Mouse (Mus musculus): Measurements from ENCODE around the gene Ggt6. TPM values are rescaled to one million over a fixed set of nuclear protein-coding genes. Genes with fewer than 3 reads are reported as not detected.

The Ggt6 gene
- polyA plus RNA-seq, 1 experiment from 2014 or later = 0.51 TPM

- ATAC-seq (ENCODE audit: insufficient number of reproducible peaks, insufficient read depth, low FRiP score, low read depth) = no peak
- no peaks in the 10 kb centered on the region for H3K36me3 ChIP-seq (ENCODE audit: control insufficient read depth, insufficient read depth, low read length)
- no peak overlapping the region for H3K27ac ChIP-seq (ENCODE audit: low read length)
- WGBS = 71% methylated on average over 11 of the region's 11 CpGs
- H3K4me2 ChIP-seq (replicated peaks; ENCODE audit: low read depth, low read length) = no peak overlapping the region
- H3K9me3 ChIP-seq (ENCODE audit: control insufficient read depth, low read depth, low read length) = no peaks in the 10 kb centered on the region
- H3K4me1 ChIP-seq (ENCODE audit: control insufficient read depth, insufficient read depth, low read length) = peaks cover 9% of the 10 kb centered on the region; the same call in 1 of the 2 replicates
- H3K27me3 ChIP-seq (ENCODE audit: control insufficient read depth, insufficient read depth, low read length) = peaks cover 14% of the 10 kb centered on the region; the same call in 1 of the 2 replicates
- H3K4me3 ChIP-seq (ENCODE audit: low read depth, low read length) = no peak overlapping the region
- no peak overlapping the region for H3K9ac ChIP-seq (replicated peaks; ENCODE audit: low read depth, low read length)
Measured at GRCm38 (mm10) chr11:72485960-72486359, 50.6 kb downstream of the Ggt6 start.

DNA sequence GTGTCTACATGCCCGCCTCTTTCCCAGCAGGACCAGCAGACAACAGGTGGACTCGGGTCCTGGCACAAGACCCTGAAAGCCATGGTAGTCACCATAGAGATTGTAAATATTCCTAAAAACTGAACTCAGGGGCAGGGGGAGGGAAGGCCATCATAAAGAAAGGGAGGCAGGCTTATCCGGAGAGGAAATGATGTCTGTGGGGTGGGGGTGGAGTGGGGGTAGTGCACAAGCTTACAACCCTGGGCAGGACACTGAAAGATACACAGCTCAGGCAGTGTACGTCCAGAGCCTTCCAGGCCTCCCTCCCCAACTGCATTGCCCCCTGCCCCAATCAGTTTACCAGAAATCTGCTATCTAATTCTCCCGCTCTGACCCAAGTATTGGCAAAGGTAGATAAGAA lies 51.8 kb downstream of the Ggt6 start:
- WGBS = 61% methylated on average over 5 of the region's 5 CpGs
- no peak overlapping the region for H3K27ac ChIP-seq (ENCODE audit: low read length)
- H3K36me3 ChIP-seq (ENCODE audit: control insufficient read depth, insufficient read depth, low read length) = no peaks in the 10 kb centered on the region
- H3K4me3 ChIP-seq (ENCODE audit: low read depth, low read length) = no peak overlapping the region
- H3K9me3 ChIP-seq (ENCODE audit: control insufficient read depth, low read depth, low read length) = no peaks in the 10 kb centered on the region
- no peak for ATAC-seq (ENCODE audit: insufficient number of reproducible peaks, insufficient read depth, low FRiP score, low read depth)
- H3K27me3 ChIP-seq (ENCODE audit: control insufficient read depth, insufficient read depth, low read length) = peaks cover 14% of the 10 kb centered on the region; the same call in 1 of the 2 replicates
- H3K9ac ChIP-seq (replicated peaks; ENCODE audit: low read depth, low read length) = no peak overlapping the region
- H3K4me1 ChIP-seq (ENCODE audit: control insufficient read depth, insufficient read depth, low read length) = peaks cover 9% of the 10 kb centered on the region; the same call in 1 of the 2 replicates
- no peak overlapping the region for H3K4me2 ChIP-seq (replicated peaks; ENCODE audit: low read depth, low read length)

- H3K4me1 ChIP-seq (ENCODE audit: control insufficient read depth, insufficient read depth, low read length) = peaks cover 9% of the 10 kb centered on the region; the same call in 1 of the 2 replicates
- 91% methylated on average over 2 of the region's 2 CpGs for WGBS
- no peak overlapping the region for H3K9ac ChIP-seq (replicated peaks; ENCODE audit: low read depth, low read length)
- no peak overlapping the region for H3K4me3 ChIP-seq (ENCODE audit: low read depth, low read length)
- ATAC-seq (ENCODE audit: insufficient number of reproducible peaks, insufficient read depth, low FRiP score, low read depth) = no peak
- H3K9me3 ChIP-seq (ENCODE audit: control insufficient read depth, low read depth, low read length) = no peaks in the 10 kb centered on the region
- peaks cover 14% of the 10 kb centered on the region; the same call in 1 of the 2 replicates for H3K27me3 ChIP-seq (ENCODE audit: control insufficient read depth, insufficient read depth, low read length)
- H3K4me2 ChIP-seq (replicated peaks; ENCODE audit: low read depth, low read length) = peak overlapping the region; percentile 98; the same call in 1 of the 2 replicates
- no peak overlapping the region for H3K27ac ChIP-seq (ENCODE audit: low read length)
- H3K36me3 ChIP-seq (ENCODE audit: control insufficient read depth, insufficient read depth, low read length) = no peaks in the 10 kb centered on the region
Measured at GRCm38 (mm10) chr11:72487739-72488138, 52.4 kb downstream of the Ggt6 start.

Small RNA genes lying within 50 kb of the gene (microRNA-seq; reads per million reads assigned to microRNA genes)
- not detected for gene Mir6338

Other genes with a start within 250 kb of the Ggt6 start
- gene Gm43951, start 228.7 kb upstream of the Ggt6 start, polyA plus RNA-seq (2014; fragmentation: Nextera tagmentation; extraction: Ambion mirVana) = not detected in 2 replicates
- gene 4933427D14Rik, start 228.1 kb upstream of the Ggt6 start, polyA plus RNA-seq (2014; fragmentation: Nextera tagmentation; extraction: Ambion mirVana) = 13.5 and 15.9 TPM in 2 replicates
- 206 and 213 TPM in 2 replicates for gene Txndc17, start 228.0 kb upstream of the Ggt6 start, polyA plus RNA-seq (2014; fragmentation: Nextera tagmentation; extraction: Ambion mirVana)
- 41.0 and 42.7 TPM in 2 replicates for gene Med31, start 219.9 kb upstream of the Ggt6 start, polyA plus RNA-seq (2014; fragmentation: Nextera tagmentation; extraction: Ambion mirVana)
- 0.21 and 0.49 TPM in 2 replicates for gene Slc13a5, start 168.3 kb upstream of the Ggt6 start, polyA plus RNA-seq (2014; fragmentation: Nextera tagmentation; extraction: Ambion mirVana)
- gene Xaf1, start 133.9 kb upstream of the Ggt6 start, polyA plus RNA-seq (2014; fragmentation: Nextera tagmentation; extraction: Ambion mirVana) = 3.7 and 4.4 TPM in 2 replicates
- not detected in 2 replicates for gene Fbxo39, start 121.1 kb upstream of the Ggt6 start, polyA plus RNA-seq (2014; fragmentation: Nextera tagmentation; extraction: Ambion mirVana)
- 0.18 and 1.2 TPM in 2 replicates for gene Tekt1, start 73.1 kb upstream of the Ggt6 start, polyA plus RNA-seq (2014; fragmentation: Nextera tagmentation; extraction: Ambion mirVana)
- gene Smtnl2, start 23.8 kb upstream of the Ggt6 start, polyA plus RNA-seq (2014; fragmentation: Nextera tagmentation; extraction: Ambion mirVana) = 28.8 and 31.6 TPM in 2 replicates
- gene Mybbp1a, start 5.8 kb downstream of the Ggt6 start, polyA plus RNA-seq (2014; fragmentation: Nextera tagmentation; extraction: Ambion mirVana) = 121 and 126 TPM in 2 replicates
- 2.3 and 3.0 TPM in 2 replicates for gene Spns2, start 54.4 kb downstream of the Ggt6 start, polyA plus RNA-seq (2014; fragmentation: Nextera tagmentation; extraction: Ambion mirVana)
- 0.32 TPM in 1 of 2 replicates, not detected in the other for gene Spns3, start 115.0 kb downstream of the Ggt6 start, polyA plus RNA-seq (2014; fragmentation: Nextera tagmentation; extraction: Ambion mirVana)
- 70.1 and 72.5 TPM in 2 replicates for gene Ube2g1, start 171.8 kb downstream of the Ggt6 start, polyA plus RNA-seq (2014; fragmentation: Nextera tagmentation; extraction: Ambion mirVana)

Data from stomach, embryonic 14.5 days (tissue).